Mouse (Mus musculus): ENCODE results near the gene Arid3c. TPM values are rescaled to one million over a fixed set of nuclear protein-coding genes. Genes with fewer than 3 reads are reported as not detected.
"Not testable (repeated sequence)": the region's sequence is repeated elsewhere in the genome, so short reads cannot be mapped to it uniquely, and the experiment has no call there.

Gene Arid3c
- total RNA-seq, 1 experiment from 2014 or later: not detected

DNA sequence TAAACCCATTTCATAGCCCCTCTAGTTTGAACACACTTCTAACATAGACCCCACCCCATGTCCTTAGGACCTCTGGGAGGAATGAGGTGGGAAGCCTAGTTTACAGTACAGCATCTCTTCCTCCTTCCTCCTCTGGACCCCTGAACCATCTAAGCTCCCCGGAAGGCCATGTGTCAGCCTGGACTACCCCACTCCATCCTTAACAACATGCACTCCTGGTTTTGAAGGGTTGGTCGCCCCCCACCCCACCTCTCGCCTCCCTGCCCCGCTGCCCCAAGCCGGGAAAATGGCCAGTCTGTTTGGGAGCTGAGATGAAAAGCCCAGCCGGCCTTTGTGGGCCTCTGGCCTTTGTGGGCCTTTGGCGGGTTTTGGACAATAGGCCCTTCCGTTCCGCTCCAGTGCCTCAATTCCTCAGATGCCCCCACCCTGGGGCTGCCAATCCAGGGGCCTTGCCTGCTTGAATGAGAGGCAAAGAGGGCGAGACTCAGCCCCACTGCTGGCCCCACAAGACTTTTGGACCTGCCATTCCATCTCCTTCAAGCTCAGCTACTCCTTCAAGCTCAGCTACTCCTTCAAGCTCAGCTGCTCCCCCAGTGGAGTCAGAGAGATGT is 45.0 kb downstream of the Arid3c start:
- not testable (repeated sequence) for ATAC-seq (replicated peaks; ENCODE audit: insufficient number of reproducible peaks, low FRiP score, low TSS enrichment, poor library complexity, severe bottlenecking)

DNA sequence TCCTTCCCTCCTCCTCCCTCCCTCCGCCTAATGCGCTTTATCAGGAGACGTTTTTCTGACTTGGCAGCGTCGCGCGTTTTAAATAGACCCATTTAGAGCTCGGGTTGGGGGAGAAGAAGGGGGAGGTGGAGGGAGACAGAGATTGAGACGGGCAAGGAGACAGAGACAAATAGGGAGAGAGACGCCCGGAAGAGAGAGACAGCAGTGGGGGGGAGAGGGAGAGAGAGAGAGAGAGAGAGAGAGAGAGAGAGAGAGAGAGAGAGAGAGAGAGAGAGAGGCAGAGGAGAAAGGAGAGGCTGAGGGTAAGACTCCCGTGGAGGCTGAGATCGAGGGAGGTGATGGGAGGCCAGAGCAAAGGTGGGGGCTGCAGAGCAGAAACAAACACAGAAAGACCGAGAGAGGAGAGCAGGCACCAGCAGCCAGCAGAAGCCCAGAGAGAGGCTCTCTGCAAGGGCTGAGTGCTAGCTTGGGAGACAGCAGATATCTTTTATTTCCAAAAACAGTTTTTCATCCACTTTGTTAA is 46.0 kb downstream of the Arid3c start:
- ATAC-seq (replicated peaks; ENCODE audit: insufficient number of reproducible peaks, low FRiP score, low TSS enrichment, poor library complexity, severe bottlenecking): not testable (repeated sequence)

DNA sequence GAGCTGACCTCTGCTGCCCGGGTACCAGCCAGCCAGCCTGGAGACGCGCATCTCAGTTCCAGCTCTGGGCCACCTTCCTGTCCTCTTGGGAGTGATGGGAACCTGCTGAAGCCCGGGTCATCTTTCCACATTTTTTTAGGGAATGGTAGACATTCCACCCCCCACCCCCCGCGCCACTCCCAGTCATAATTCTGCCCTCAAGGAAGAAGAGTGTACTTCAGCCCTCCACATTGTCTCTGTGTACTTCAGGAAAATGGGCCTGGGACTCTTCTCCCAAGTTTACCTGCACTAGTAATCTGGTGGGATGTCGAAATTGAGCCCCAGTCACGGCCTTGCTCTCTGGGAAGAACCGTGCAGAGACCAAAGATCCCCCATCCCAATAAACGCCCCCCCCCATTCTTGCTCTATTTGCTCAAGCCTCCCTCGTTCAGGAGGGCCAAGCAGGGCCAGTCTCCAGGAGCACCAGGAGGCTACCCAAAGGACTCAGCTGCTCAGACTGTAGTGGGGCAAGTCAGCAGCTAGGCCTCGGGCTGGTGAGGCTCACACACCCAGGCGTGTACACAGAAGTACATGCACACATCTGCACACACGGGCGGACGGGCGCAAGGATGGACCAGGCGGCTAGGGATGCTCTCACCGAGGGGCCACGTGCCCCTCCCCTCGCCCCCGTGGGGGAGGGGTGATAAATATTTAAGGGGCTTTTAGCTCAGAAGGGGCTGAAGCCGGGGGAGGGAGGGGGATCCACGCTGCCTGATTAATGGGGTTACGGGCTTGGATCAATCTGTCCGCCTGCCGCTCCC is 46.6 kb downstream of the Arid3c start:
- ATAC-seq (replicated peaks; ENCODE audit: insufficient number of reproducible peaks, low FRiP score, low TSS enrichment, poor library complexity, severe bottlenecking): not testable (repeated sequence)

DNA sequence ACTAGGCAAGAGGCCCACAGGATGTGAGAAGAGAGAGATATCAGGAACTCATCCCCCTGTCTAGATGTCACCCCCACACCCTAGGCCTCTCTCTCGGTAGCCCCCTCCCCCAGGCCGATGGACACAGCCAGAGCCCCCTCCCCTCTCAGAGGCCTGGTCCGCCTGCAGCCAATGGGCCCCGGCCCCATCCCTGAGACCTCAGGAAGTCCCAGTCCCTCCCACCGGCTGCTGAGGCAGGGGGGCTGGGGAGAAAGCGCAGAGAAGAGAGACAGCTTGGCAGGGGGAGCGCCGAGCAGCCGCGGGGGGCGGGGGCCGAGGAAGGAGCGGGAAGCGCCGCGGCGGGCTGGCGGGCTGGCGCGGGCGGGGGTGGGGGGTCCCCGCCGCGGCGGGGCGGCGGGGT is 47.6 kb downstream of the Arid3c start:
- not testable (repeated sequence) for ATAC-seq (replicated peaks; ENCODE audit: insufficient number of reproducible peaks, low FRiP score, low TSS enrichment, poor library complexity, severe bottlenecking)

DNA sequence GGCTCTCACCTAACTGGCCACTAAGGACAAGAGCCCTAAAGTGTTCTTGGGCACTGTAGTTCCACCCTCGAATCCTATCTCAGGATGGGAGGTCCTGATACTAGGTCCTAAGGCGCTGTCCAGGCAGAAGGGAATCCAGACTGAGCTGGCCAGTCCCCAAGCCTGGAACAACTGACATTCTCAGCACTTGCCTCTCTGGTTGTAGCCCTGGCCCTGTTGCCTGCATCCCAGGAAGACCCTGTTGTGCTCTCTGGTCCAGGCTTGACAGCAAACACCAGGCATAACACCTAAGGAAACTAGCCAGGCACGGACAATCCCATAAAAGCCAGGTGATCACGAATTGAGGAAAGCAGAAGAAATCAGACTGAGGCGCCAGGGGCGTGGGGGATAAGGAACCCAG is 48.2 kb downstream of the Arid3c start:
- no peak for ATAC-seq (replicated peaks; ENCODE audit: insufficient number of reproducible peaks, low FRiP score, low TSS enrichment, poor library complexity, severe bottlenecking)

DNA sequence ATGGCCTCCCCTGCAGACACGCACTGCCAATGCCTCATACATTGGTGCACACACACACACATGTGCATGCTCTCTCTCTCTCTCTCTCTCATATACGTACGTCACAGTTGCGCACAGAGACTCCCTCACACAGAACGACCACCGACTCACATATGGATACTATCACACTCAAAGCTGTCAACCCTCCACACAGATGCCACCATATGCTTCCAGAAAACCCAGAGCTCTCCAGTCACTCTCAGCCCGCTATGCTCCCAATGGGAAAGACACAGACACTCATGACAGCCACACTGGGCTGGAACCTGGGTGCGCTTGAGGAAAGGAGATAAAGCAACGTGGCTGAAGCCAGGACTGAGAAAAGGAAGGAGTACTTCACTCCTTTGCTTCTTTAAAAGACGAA is 49.0 kb downstream of the Arid3c start:
- no peak for ATAC-seq (replicated peaks; ENCODE audit: insufficient number of reproducible peaks, low FRiP score, low TSS enrichment, poor library complexity, severe bottlenecking)

DNA sequence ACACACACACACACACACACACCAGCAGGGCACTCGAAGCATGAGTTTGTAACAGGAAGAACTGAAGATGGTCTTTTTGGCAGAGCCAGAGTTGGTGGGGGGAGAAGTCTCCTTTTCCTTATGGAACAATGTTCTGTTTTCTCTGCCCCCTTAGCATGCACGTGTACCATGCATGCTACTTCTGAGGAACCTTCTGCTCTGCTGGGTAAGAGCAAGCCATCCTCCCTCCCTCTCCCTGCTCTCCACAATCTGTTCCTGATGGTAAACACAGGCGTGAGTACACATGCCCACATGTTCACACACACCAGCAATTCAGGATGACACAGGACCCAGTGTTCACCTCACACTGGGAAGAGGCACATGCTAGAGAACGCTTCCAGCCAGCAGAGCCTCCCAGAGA is 49.8 kb downstream of the Arid3c start:
- ATAC-seq (replicated peaks; ENCODE audit: insufficient number of reproducible peaks, low FRiP score, low TSS enrichment, poor library complexity, severe bottlenecking): no peak

DNA sequence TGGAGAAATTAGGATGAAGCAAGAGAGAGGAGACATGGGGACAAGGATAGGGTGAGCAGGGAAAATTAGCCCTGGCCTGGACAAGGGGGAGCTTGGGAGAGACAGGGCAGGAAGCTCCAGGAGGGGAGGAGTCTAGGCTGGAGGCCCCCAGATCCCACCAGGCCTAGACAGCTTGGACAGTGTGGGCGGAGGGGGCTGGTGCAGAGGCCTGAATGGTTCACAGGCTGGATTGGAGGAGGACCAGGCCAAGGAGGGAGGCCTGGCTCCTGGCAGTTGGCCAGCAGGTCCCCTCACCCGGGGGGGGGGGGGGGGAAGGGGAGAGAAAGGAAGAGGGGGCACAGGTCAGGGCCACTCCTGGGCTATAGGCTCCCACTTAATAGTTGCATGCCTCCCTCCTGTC is 51.7 kb downstream of the Arid3c start:
- ATAC-seq (replicated peaks; ENCODE audit: insufficient number of reproducible peaks, low FRiP score, low TSS enrichment, poor library complexity, severe bottlenecking): no peak

DNA sequence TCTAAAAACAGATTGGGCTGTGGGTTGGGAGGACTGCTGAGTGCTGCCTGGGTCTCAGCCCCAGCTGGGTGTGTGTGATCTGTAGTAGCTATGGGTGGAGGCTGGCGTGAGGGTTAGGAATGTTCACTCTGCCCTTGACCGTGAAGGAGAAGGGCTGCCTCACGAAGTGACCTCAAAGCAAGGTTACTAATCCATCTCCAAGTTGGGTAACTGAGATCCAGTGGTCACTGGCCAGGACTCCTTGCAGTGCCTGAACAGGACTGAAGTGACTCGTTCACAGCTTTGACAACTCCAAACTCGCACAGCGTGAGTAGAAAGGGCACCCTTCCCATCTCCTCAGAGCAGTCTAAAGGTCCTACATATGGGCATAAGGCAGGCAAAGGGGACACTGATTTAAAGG is 52.1 kb downstream of the Arid3c start:
- ATAC-seq (replicated peaks; ENCODE audit: insufficient number of reproducible peaks, low FRiP score, low TSS enrichment, poor library complexity, severe bottlenecking): no peak

DNA sequence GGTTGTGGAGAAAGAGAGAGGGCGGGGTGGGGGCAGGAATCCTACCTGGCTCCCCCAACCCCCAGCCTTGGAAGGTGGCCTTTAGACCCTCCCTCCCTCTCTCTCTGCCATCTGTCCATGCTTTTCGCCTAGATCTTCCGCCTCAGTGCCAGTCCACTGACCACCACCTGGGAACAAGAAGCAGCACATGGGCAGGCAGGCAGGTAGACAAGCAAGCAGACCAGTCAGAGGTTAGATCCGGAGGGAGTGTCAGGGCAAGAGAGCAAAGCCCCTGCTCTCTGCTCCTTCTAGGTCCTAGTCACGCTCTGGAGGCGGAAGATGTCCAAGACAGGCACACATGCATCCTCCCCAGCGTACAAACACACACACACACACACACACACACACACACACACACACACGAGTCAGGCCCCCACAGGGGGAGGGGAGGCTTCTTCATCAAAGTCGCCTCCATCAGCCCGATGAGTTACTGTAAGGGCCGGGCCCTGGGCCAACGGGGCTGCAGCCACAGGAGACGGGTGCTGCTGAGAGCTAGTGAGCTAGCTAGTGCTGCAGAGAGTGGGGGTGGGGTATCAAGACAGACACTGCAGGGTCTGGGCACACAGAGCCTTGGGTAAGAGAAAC is 53.8 kb downstream of the Arid3c start:
- ATAC-seq (replicated peaks; ENCODE audit: insufficient number of reproducible peaks, low FRiP score, low TSS enrichment, poor library complexity, severe bottlenecking): no peak

DNA sequence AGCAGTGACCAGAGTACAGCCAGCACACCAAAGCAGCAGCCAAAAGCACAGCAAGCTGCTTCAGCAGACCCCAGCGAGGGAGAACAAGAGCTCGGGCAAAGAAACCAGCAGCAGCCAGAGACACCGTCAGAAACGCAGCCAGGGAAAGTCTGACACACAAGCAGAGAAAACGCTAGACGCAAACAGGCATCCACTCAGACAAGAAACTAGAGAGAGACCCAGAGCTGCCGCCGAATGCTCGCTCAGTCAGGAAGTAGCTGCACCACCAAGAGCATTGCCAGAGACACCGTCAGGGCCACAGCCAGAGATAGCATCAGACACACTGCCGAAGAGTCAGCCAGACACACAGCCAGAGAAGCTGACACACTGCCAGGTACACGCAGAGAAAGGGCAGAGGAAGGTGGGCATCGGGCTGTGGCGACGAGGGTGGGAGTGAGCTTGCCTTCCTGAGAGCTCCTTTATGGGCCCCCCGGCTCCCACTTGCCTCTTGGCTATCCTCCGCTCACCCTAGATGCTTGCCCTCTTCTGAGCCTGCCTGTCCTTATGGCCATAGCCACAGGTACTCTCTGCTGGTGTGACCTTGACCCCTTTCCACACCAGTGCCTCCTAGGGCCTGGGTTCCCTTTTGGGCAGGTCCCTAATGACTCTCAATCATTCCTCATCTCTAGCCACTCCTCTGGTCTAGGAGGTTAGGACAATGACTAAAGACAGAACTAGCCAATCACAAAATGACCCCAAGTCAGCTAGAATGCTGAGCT is 54.5 kb downstream of the Arid3c start:
- no peak for ATAC-seq (replicated peaks; ENCODE audit: insufficient number of reproducible peaks, low FRiP score, low TSS enrichment, poor library complexity, severe bottlenecking)

Other genes starting within 250 kb of the Arid3c start
- 0.21 TPM in 1 of 3 replicates, not detected in the others for gene AI464131, start 228.1 kb downstream of the Arid3c start, total RNA-seq (2017)
- gene 1110017D15Rik, start 213.8 kb downstream of the Arid3c start, total RNA-seq (2017): 2.1 to 2.2 TPM in 2 of 3 replicates, not detected in the other
- 0.95 to 9.1 TPM (median 5.6 TPM) in 3 replicates for gene Fam219a, start 161.6 kb downstream of the Arid3c start, total RNA-seq (2017)
- not detected in 3 replicates for gene Dnaic1, start 161.4 kb downstream of the Arid3c start, total RNA-seq (2017)
- 0.49 to 0.75 TPM in 2 of 3 replicates, not detected in the other for gene Enho, start 90.8 kb downstream of the Arid3c start, total RNA-seq (2017)
- gene Cntfr, start 34.1 kb downstream of the Arid3c start, total RNA-seq (2017): not detected in 3 replicates
- 25.4 to 27.9 TPM (median 27.7 TPM) in 3 replicates for gene Il11ra1, start 31.2 kb downstream of the Arid3c start, total RNA-seq (2017)
- 11.6 to 17.4 TPM (median 12.0 TPM) in 3 replicates for gene Rpp25l, start 17.6 kb downstream of the Arid3c start, total RNA-seq (2017)
- 122 to 157 TPM (median 150 TPM) in 3 replicates for gene Dctn3, start 8.0 kb downstream of the Arid3c start, total RNA-seq (2017)
- 28.2 to 32.8 TPM (median 30.4 TPM) in 3 replicates for gene Galt, start 24.1 kb upstream of the Arid3c start, total RNA-seq (2017)
- 21.7 to 22.0 TPM (median 22.0 TPM) in 3 replicates for gene Sigmar1, start 25.0 kb upstream of the Arid3c start, total RNA-seq (2017)
- gene Ccl27a, start 43.1 kb upstream of the Arid3c start, total RNA-seq (2017): 3.3 to 3.6 TPM in 2 of 3 replicates, not detected in the other
- not detected in 3 replicates for gene Gm21541, start 172.5 kb upstream of the Arid3c start, total RNA-seq (2017)
- gene Gm20878, start 210.4 kb upstream of the Arid3c start, total RNA-seq (2017): not detected in 3 replicates
- gene Fam205a4, start 234.9 kb upstream of the Arid3c start, total RNA-seq (2017): not detected in 3 replicates

Data from monocyte, adult 5-6 weeks (primary cell).